Mouse (Mus musculus): ENCODE data around the gene Atad5. TPM values are rescaled to one million over a fixed set of nuclear protein-coding genes. Genes with fewer than 3 reads are reported as not detected.
"Not testable (repeated sequence)": the region's sequence is repeated elsewhere in the genome, so short reads cannot be mapped to it uniquely, and the experiment has no call there.

Atad5 gene
- polyA plus RNA-seq (2015; fragmentation: Nextera tagmentation; extraction: Ambion mirVana): 7.3 and 8.9 TPM in 2 replicates

GRCm38 (mm10) chr11:80088917-80089816 is at the start of gene Atad5:
TSS of gene Atad5 (plus strand) at chr11:80089400.
- 5% methylated on average over 57 of the region's 57 CpGs for WGBS
- peak within 1 kb of the TSS; percentile 56; the same call in 1 of the 2 replicates for H3K27ac ChIP-seq
- peak within 1 kb of the TSS; percentile 81 for H3K4me2 ChIP-seq (replicated peaks)
- H3K9me3 ChIP-seq: no peaks in the 10 kb centered on the region
- ATAC-seq: peak; percentile 84
- H3K9ac ChIP-seq: peak within 1 kb of the TSS; percentile 97
- H3K27me3 ChIP-seq (replicated peaks): no peaks in the 10 kb centered on the region
- peak within 1 kb of the TSS; percentile 94 for H3K4me3 ChIP-seq (replicated peaks)
- 0 out of 2 replicates have a peak, but pooled peaks cover 4% of the 10 kb centered on the region for H3K4me1 ChIP-seq (replicated peaks)
- no peaks in the 10 kb centered on the region for H3K36me3 ChIP-seq

- Histone ChIP-seq H3K4me1 (replicated peaks) (no peaks in the 10 kb centered on the region), H3K27me3 (replicated peaks) (no peaks in the 10 kb centered on the region), H3K4me3 (replicated peaks) (no peak overlapping the region), H3K9ac (no peak overlapping the region), H3K4me2 (replicated peaks) (no peak overlapping the region), H3K36me3 (peaks cover 6% of the 10 kb centered on the region; the same call in 1 of the 2 replicates), H3K27ac (no peak overlapping the region), H3K9me3 (no peaks in the 10 kb centered on the region)
- 51% methylated on average over 10 of the region's 10 CpGs for WGBS
- no peak for ATAC-seq
These were observed 46.4 kb upstream of the Atad5 start for GRCm38 (mm10) chr11:80042615-80043418.

GRCm38 (mm10) chr11:80043419-80043817 is 45.8 kb upstream of the Atad5 start:
- H3K4me2 ChIP-seq (replicated peaks): no peak overlapping the region
- no peak overlapping the region for H3K4me3 ChIP-seq (replicated peaks)
- H3K9me3 ChIP-seq: no peaks in the 10 kb centered on the region
- peaks cover 11% of the 10 kb centered on the region for H3K36me3 ChIP-seq
- H3K9ac ChIP-seq: no peak overlapping the region
- H3K27me3 ChIP-seq (replicated peaks): no peaks in the 10 kb centered on the region
- H3K4me1 ChIP-seq (replicated peaks): no peaks in the 10 kb centered on the region
- no peak overlapping the region for H3K27ac ChIP-seq
- ATAC-seq: no peak
- WGBS: 84% methylated on average over 8 of the region's 8 CpGs

- H3K9ac ChIP-seq: no peak overlapping the region
- ATAC-seq: no peak
- 77% methylated on average over 7 of the region's 7 CpGs for WGBS
These were observed 42.3 kb upstream of the Atad5 start for GRCm38 (mm10) chr11:80046856-80047255.

GRCm38 (mm10) chr11:80050088-80050487 is 39.1 kb upstream of the Atad5 start:
- no peaks in the 10 kb centered on the region for H3K27me3 ChIP-seq (replicated peaks)
- no peak overlapping the region for H3K4me2 ChIP-seq (replicated peaks)
- no peak overlapping the region for H3K4me3 ChIP-seq (replicated peaks)
- no peak overlapping the region for H3K27ac ChIP-seq
- H3K9ac ChIP-seq: no peak overlapping the region
- ATAC-seq: no peak
- no peaks in the 10 kb centered on the region for H3K4me1 ChIP-seq (replicated peaks)
- H3K9me3 ChIP-seq: no peaks in the 10 kb centered on the region
- H3K36me3 ChIP-seq: peaks cover 12% of the 10 kb centered on the region
- WGBS: 40% methylated on average over 2 of the region's 2 CpGs

More at GRCm38 (mm10) chr11:80046856-80047255, 42.3 kb upstream of the Atad5 start:
- Histone ChIP-seq H3K27me3 (replicated peaks) (no peaks in the 10 kb centered on the region), H3K4me2 (replicated peaks) (no peak overlapping the region), H3K4me1 (replicated peaks) (no peaks in the 10 kb centered on the region), H3K4me3 (replicated peaks) (no peak overlapping the region), H3K9me3 (no peaks in the 10 kb centered on the region), H3K27ac (no peak overlapping the region), H3K36me3 (peaks cover 12% of the 10 kb centered on the region)

GRCm38 (mm10) chr11:80052456-80052855 is 36.7 kb upstream of the Atad5 start:
- peaks cover 19% of the 10 kb centered on the region for H3K36me3 ChIP-seq
- H3K27me3 ChIP-seq (replicated peaks): no peaks in the 10 kb centered on the region
- H3K4me3 ChIP-seq (replicated peaks): no peak overlapping the region
- no peak overlapping the region for H3K9ac ChIP-seq
- H3K27ac ChIP-seq: no peak overlapping the region
- no peak overlapping the region for H3K4me2 ChIP-seq (replicated peaks)
- H3K9me3 ChIP-seq: no peaks in the 10 kb centered on the region
- no peak for ATAC-seq
- H3K4me1 ChIP-seq (replicated peaks): no peaks in the 10 kb centered on the region
- 68% methylated on average over 7 of the region's 7 CpGs for WGBS

GRCm38 (mm10) chr11:80053171-80053570 is 36.0 kb upstream of the Atad5 start:
- H3K36me3 ChIP-seq: peaks cover 20% of the 10 kb centered on the region
- no peak for ATAC-seq
- H3K9me3 ChIP-seq: no peaks in the 10 kb centered on the region
- H3K27ac ChIP-seq: no peak overlapping the region
- no peak overlapping the region for H3K9ac ChIP-seq
- no peaks in the 10 kb centered on the region for H3K4me1 ChIP-seq (replicated peaks)
- no peak overlapping the region for H3K4me3 ChIP-seq (replicated peaks)
- 86% methylated on average over 5 of the region's 5 CpGs for WGBS
- no peak overlapping the region for H3K4me2 ChIP-seq (replicated peaks)
- H3K27me3 ChIP-seq (replicated peaks): no peaks in the 10 kb centered on the region

- ATAC-seq: no peak
- H3K4me2 ChIP-seq (replicated peaks): no peak overlapping the region
- no peak overlapping the region for H3K9ac ChIP-seq
- no peak overlapping the region for H3K4me3 ChIP-seq (replicated peaks)
- H3K36me3 ChIP-seq: peaks cover 16% of the 10 kb centered on the region; the same call in 1 of the 2 replicates
- 57% methylated on average over 4 of the region's 4 CpGs for whole genome bisulfite sequencing
- H3K4me1 ChIP-seq (replicated peaks): no peaks in the 10 kb centered on the region
- no peaks in the 10 kb centered on the region for H3K9me3 ChIP-seq
- H3K27ac ChIP-seq: no peak overlapping the region
- H3K27me3 ChIP-seq (replicated peaks): no peaks in the 10 kb centered on the region
These were observed 34.5 kb upstream of the Atad5 start for GRCm38 (mm10) chr11:80054659-80055058.

- H3K36me3 ChIP-seq: peaks cover 16% of the 10 kb centered on the region; the same call in 1 of the 2 replicates
These were observed 33.1 kb upstream of the Atad5 start for GRCm38 (mm10) chr11:80056141-80056540.

GRCm38 (mm10) chr11:80062159-80062558 is 27.0 kb upstream of the Atad5 start:
- 43% methylated on average over 4 of the region's 4 CpGs for WGBS
- no peak for ATAC-seq
- peaks cover 9% of the 10 kb centered on the region; the same call in 1 of the 2 replicates for H3K36me3 ChIP-seq

More at GRCm38 (mm10) chr11:80056141-80056540, 33.1 kb upstream of the Atad5 start:
- Histone ChIP-seq H3K4me1 (replicated peaks) (no peaks in the 10 kb centered on the region), H3K4me3 (replicated peaks) (no peak overlapping the region), H3K9me3 (no peaks in the 10 kb centered on the region), H3K4me2 (replicated peaks) (no peak overlapping the region), H3K27ac (no peak overlapping the region), H3K9ac (no peak overlapping the region), H3K27me3 (replicated peaks) (no peaks in the 10 kb centered on the region)
- ATAC-seq: no peak
- 91% methylated on average over 9 of the region's 9 CpGs for WGBS

GRCm38 (mm10) chr11:80066373-80066772 is 22.8 kb upstream of the Atad5 start:
- H3K27me3 ChIP-seq (replicated peaks); H3K9me3 ChIP-seq; H3K36me3 ChIP-seq; H3K4me1 ChIP-seq (replicated peaks); H3K4me2 ChIP-seq (replicated peaks); H3K4me3 ChIP-seq (replicated peaks); ATAC-seq; H3K27ac ChIP-seq; H3K9ac ChIP-seq: not testable (repeated sequence)
- 86% methylated on average over 4 of the region's 4 CpGs for WGBS

More at GRCm38 (mm10) chr11:80062159-80062558, 27.0 kb upstream of the Atad5 start:
- Histone ChIP-seq H3K9me3 (no peaks in the 10 kb centered on the region), H3K4me1 (replicated peaks) (no peaks in the 10 kb centered on the region), H3K27me3 (replicated peaks) (no peaks in the 10 kb centered on the region), H3K4me2 (replicated peaks) (no peak overlapping the region), H3K27ac (no peak overlapping the region), H3K4me3 (replicated peaks) (no peak overlapping the region), H3K9ac (no peak overlapping the region)

- H3K36me3 ChIP-seq: no peaks in the 10 kb centered on the region
- H3K4me1 ChIP-seq (replicated peaks): no peaks in the 10 kb centered on the region
- H3K27me3 ChIP-seq (replicated peaks): no peaks in the 10 kb centered on the region
- no peak overlapping the region for H3K4me2 ChIP-seq (replicated peaks)
- no peak overlapping the region for H3K27ac ChIP-seq
- ATAC-seq: no peak
- no peak overlapping the region for H3K4me3 ChIP-seq (replicated peaks)
- H3K9me3 ChIP-seq: no peaks in the 10 kb centered on the region
- WGBS: 74% methylated on average over 5 of the region's 5 CpGs
- no peak overlapping the region for H3K9ac ChIP-seq
These were observed 21.6 kb upstream of the Atad5 start for GRCm38 (mm10) chr11:80067558-80067957.
